Mouse (Mus musculus): Measurements from ENCODE around the gene Tas2r126.
"Not testable (repeated sequence)": the region's sequence is repeated elsewhere in the genome, so short reads cannot be mapped to it uniquely, and the experiment has no call there.

The Tas2r126 gene

GRCm38 (mm10) chr6:42434446-42434845, at the start of gene Tas2r126:
Gene Tas2r126 (plus strand): TSS chr6:42434535.
- no peak for DNase-seq

- DNase-seq: no peak
Measured at GRCm38 (mm10) chr6:42385635-42386034, 48.7 kb upstream of the Tas2r126 start.

- DNase-seq: no peak
Measured at GRCm38 (mm10) chr6:42391796-42392330, 42.5 kb upstream of the Tas2r126 start.

- DNase-seq: peak; percentile 30
Measured at GRCm38 (mm10) chr6:42395960-42396809, 38.1 kb upstream of the Tas2r126 start.

GRCm38 (mm10) chr6:42397041-42397657, 37.2 kb upstream of the Tas2r126 start:
- no peak for DNase-seq

GRCm38 (mm10) chr6:42398285-42398684, 36.0 kb upstream of the Tas2r126 start:
- DNase-seq: no peak

GRCm38 (mm10) chr6:42398998-42399397, 35.3 kb upstream of the Tas2r126 start:
- no peak for DNase-seq

- DNase-seq: no peak
Measured at GRCm38 (mm10) chr6:42399938-42400337, 34.4 kb upstream of the Tas2r126 start, which contains the start of gene Tas2r143. Gene Tas2r143 (plus strand): TSS chr6:42400238.

GRCm38 (mm10) chr6:42405134-42405533, 29.2 kb upstream of the Tas2r126 start, which contains the start of gene Tas2r135:
Gene Tas2r135 (plus strand): TSS chr6:42405434.
- no peak for DNase-seq

GRCm38 (mm10) chr6:42419443-42419842, 14.9 kb upstream of the Tas2r126 start:
- no peak for DNase-seq

- DNase-seq: no peak
Measured at GRCm38 (mm10) chr6:42421439-42421838, 12.9 kb upstream of the Tas2r126 start.

GRCm38 (mm10) chr6:42424472-42424871, 9.9 kb upstream of the Tas2r126 start:
- no peak for DNase-seq

GRCm38 (mm10) chr6:42426337-42426736, 8.0 kb upstream of the Tas2r126 start:
- DNase-seq: no peak

GRCm38 (mm10) chr6:42433554-42433953, 781 bp upstream of the Tas2r126 start:
- no peak for DNase-seq

GRCm38 (mm10) chr6:42435490-42435889, 1.2 kb downstream of the Tas2r126 start:
- no peak for DNase-seq

- DNase-seq: no peak
Measured at GRCm38 (mm10) chr6:42441395-42441794, 7.1 kb downstream of the Tas2r126 start.

- DNase-seq: no peak
Measured at GRCm38 (mm10) chr6:42444491-42444890, 10.2 kb downstream of the Tas2r126 start.

GRCm38 (mm10) chr6:42447381-42447780, 13.0 kb downstream of the Tas2r126 start:
- DNase-seq: no peak

- DNase-seq: no peak
Measured at GRCm38 (mm10) chr6:42465096-42465495, 30.8 kb downstream of the Tas2r126 start, which contains the start of gene Olfr458. Gene Olfr458 (minus strand): TSS chr6:42465196.

- no peak for DNase-seq
Measured at GRCm38 (mm10) chr6:42470542-42470941, 36.2 kb downstream of the Tas2r126 start.

GRCm38 (mm10) chr6:42471298-42471697, 37.0 kb downstream of the Tas2r126 start:
- not testable (repeated sequence) for DNase-seq

GRCm38 (mm10) chr6:42476235-42476634, 41.9 kb downstream of the Tas2r126 start, which contains the start of gene Olfr457:
Gene Olfr457 (minus strand): TSS chr6:42476335.
- no peak for DNase-seq

GRCm38 (mm10) chr6:42484633-42485032, 50.3 kb downstream of the Tas2r126 start:
- DNase-seq: no peak

Measured in right cerebral cortex, postnatal 14 days (tissue).